Mouse (Mus musculus) forebrain, embryonic 15.5 days (tissue): ENCODE measurements around the gene Tac1. TPM values are rescaled to one million over a fixed set of nuclear protein-coding genes. Genes with fewer than 3 reads are reported as not detected.
"Not testable (repeated sequence)": the region's sequence is repeated elsewhere in the genome, so short reads cannot be mapped to it uniquely, and the experiment has no call there.

Experiments used
- ATAC-seq: fragments of 200-750 bp; cut with Nextera tagmentation; replicated peaks from 2 replicates; pipeline ENCODE4 v1.8.0; 2017; ENCODE audit warnings: mild to moderate bottlenecking, moderate TSS enrichment, moderate library complexity
- H3K27ac ChIP-seq: fragments of 300-500 bp; sonication (generic); replicated peaks from 2 replicates; pipeline ENCODE4 v1.5.1; 2015; ENCODE audit warnings: mild to moderate bottlenecking, inconsistent platforms
- H3K27me3 ChIP-seq: fragments of 300-500 bp; sonication (generic); 2 replicates; pipeline ENCODE4 v1.6.1; 2015; ENCODE audit warnings: inconsistent platforms
- H3K36me3 ChIP-seq: fragments of 300-500 bp; sonication (generic); 2 replicates; pipeline ENCODE4 v1.6.1; 2015; ENCODE audit warnings: mild to moderate bottlenecking, inconsistent platforms
- H3K4me1 ChIP-seq: fragments of 300-500 bp; sonication (generic); 2 replicates; pipeline ENCODE4 v1.6.1; 2015; ENCODE audit warnings: inconsistent platforms
- H3K4me2 ChIP-seq: fragments of 300-500 bp; sonication (generic); replicated peaks from 2 replicates; pipeline ENCODE4 v1.6.1; 2015; ENCODE audit warnings: mild to moderate bottlenecking, inconsistent platforms
- H3K4me3 ChIP-seq: fragments of 300-500 bp; sonication (generic); 2 replicates; pipeline ENCODE4 v1.5.1; 2015; ENCODE audit warnings: mild to moderate bottlenecking, inconsistent platforms
- H3K9ac ChIP-seq: fragments of 300-500 bp; sonication (generic); replicated peaks from 2 replicates; pipeline ENCODE4 v1.6.1; 2015; ENCODE audit warnings: mild to moderate bottlenecking, inconsistent platforms
- H3K9me3 ChIP-seq: fragments of 300-500 bp; sonication (generic); 2 replicates; pipeline ENCODE4 v1.6.1; 2016; ENCODE audit warnings: inconsistent platforms
- WGBS: fragments of 180-500 bp; shearing (Covaris S2); methylation state at CpG from one replicate; pipeline ENCODE4 v1.1.7; 2015; ENCODE audit warnings: mixed read lengths; 5-methylcytosine and 5-hydroxymethylcytosine counted together
- polyA plus RNA-seq: library from polyadenylated mRNA; unstranded; fragments of >200 nt; fragmentation: Nextera tagmentation; extraction: Ambion mirVana; gene quantifications from 2 replicates; pipeline ENCODE4 v1.2.1, GENCODE M21; 2015

The Tac1 gene
- polyA plus RNA-seq, 1 experiment from 2014 or later = 69.4 TPM

- H3K36me3 ChIP-seq, H3K9me3 ChIP-seq, H3K4me1 ChIP-seq, ATAC-seq, H3K27me3 ChIP-seq, H3K9ac ChIP-seq, H3K4me3 ChIP-seq, H3K4me2 ChIP-seq, H3K27ac ChIP-seq: not testable (repeated sequence)
- WGBS = 95% methylated on average over 19 of the region's 19 CpGs
These were observed 59.0 kb downstream of the Tac1 start for GRCm38 (mm10) chr6:7613676-7614075.

Other genes with a start within 250 kb of the Tac1 start
- 56.9 and 62.3 TPM in 2 replicates for gene Asns, start 138.4 kb downstream of the Tac1 start, polyA plus RNA-seq